Mouse (Mus musculus) c-Kit-negative CD71-positive TER-119-positive erythroid progenitor cells, embryonic 14.5 days (primary cell): ENCODE data around the gene Mtfr1l.

ENCODE experiments used
- DNase-seq: peaks from one replicate; pipeline ENCODE4 v3.0.0-alpha.2; 2013; ENCODE audit warnings: low read depth, low spot score

Gene Mtfr1l

GRCm38 (mm10) chr4:134534932-134535786 lies at the start of gene Mtfr1l:
Gene Mtfr1l (minus strand): TSS chr4:134535387.
- DNase-seq: peak; percentile 90

GRCm38 (mm10) chr4:134583513-134583912 lies 48.3 kb upstream of the Mtfr1l start:
- DNase-seq: no peak

DNA sequence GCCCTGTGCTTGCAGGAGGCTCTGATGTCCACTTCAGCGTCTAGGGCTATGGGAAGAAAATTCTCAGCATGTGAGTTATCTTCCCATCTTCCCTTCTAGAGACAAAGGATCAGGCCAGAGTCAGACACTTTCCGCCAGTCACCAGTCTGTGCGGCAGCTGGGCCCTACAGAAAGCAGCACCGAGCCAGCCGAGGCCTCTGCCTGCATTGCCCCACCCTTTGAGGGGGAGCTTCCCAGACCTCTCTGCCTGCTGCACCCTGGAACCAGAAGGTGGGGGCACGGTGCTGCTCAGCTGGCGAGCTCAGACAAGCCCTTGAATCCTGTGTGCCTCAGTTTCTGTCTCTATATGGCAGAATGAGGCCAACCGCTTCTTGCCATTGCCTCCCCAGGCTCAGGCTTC lies 46.2 kb upstream of the Mtfr1l start:
- DNase-seq: no peak

DNA sequence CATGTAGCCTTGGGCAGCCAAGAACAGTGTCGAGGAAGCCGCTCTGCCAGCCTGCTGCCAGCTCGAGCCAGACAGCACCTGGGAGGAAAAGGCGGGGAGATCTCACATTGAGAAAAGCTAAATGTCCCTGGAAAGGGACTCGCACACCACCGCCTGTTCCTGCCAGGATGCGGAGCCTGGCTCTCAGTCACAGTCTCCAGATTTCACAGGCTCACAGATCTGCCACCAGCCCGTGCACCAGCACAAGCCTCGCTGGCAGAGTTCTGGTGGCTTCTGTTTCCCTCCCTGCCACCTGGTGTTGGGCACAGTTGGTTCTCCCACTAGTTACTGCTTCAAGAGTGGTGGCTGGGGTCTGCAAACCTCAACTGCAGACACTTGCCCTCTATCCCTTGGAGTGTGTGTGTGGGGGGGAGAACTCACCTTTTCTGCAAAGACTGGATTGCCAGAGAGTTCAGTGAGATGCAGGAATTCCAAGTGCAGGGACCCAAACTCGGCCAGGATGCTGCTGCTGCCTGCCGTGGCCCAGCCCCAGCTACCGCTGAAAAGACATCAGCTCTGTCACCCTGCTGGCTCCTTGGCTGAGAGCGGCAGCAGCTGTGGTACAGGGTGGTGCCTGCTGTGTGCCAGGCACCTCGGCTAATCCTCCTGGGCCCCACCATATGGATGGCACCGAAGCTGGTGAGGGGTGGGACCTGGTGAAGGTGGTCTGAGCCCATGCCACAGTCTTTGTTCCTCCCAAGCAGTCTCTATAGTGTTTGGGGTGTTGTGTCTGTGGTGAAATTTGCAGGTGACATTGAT lies 45.4 kb upstream of the Mtfr1l start:
- DNase-seq: no peak

DNA sequence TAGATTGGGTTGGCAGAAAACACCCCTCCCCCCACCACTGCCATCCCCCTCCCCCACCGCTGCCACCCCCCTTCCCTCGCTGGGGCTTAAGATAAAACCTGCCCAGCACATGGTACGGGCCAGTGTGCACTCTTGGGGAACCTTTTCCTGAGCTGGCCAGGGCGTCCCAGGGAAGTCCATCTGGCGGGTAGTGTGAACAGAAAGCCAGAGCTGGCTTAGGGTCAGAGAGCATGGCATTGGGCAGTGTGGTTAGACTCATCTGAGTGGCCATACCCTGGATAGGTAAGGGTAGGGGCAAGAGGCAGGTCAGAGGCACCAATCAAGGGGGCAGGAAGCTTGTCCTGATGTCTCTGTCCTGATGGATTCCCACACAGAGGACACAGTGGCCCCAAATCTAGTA lies 44.4 kb upstream of the Mtfr1l start:
- DNase-seq: no peak

DNA sequence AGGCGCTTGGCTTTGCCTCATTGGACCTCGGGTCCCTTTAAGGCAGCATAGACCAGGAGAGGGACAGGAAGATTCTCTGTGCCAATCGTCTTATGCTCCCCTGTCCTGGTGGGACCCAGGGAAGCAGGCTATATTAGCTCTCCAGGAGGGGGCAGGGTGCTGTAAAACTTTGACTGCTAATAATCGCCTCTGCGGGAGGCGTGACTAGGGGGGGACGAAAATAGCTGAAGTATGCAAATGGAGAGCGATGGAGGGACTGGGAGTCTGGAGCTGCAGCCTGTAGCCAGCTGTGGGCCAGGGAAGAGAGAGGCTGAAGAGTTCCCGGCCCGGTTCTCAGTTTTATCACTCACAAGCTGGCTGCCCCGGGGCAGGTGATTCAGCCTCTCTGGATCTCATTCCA lies 44.0 kb upstream of the Mtfr1l start:
- no peak for DNase-seq

- no peak for DNase-seq
Observed at GRCm38 (mm10) chr4:134578407-134578806, 43.2 kb upstream of the Mtfr1l start.

- no peak for DNase-seq
Observed at GRCm38 (mm10) chr4:134577281-134577680, 42.1 kb upstream of the Mtfr1l start.

- DNase-seq: no peak
Observed at GRCm38 (mm10) chr4:134575486-134575885, 40.3 kb upstream of the Mtfr1l start.

- DNase-seq: no peak
Observed at GRCm38 (mm10) chr4:134572449-134573300, 37.5 kb upstream of the Mtfr1l start.

DNA sequence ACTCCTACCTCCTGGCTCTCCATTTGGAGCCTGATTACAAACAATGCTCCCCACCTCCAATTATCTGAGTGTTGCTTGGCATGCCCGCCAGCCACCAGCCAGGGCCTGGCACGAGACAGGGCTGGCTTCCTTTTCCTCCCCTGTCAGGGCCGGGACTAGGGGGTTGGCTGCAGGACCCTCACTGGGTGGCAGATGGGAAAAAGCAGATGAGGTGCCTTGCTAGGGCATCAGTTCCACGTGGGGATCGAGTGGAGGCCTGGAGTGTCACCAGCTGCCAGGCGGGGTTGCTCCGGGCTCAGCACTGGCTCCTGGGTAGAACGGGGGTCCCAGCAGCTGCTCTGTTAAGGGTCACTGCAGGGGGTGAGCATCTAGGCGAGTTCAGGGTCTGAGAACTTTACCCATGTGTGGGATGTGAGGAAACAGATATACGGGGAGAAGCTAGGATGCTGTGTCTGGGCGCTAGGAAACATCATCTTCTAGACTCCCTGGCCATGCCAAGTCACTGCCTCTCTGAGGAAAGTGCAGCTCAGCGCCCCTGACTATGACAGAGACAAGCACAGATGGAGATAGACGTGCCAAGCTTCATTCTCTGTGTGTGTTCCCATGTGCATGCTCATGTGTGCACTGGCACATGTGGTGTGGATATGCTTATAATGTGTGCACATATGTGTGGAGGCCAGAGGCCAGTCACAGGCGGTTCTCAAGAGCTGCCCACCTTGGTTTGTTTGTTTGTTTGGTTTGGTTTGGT lies 35.7 kb upstream of the Mtfr1l start:
- DNase-seq: no peak

- no peak for DNase-seq
Observed at GRCm38 (mm10) chr4:134569831-134570230, 34.6 kb upstream of the Mtfr1l start.

DNA sequence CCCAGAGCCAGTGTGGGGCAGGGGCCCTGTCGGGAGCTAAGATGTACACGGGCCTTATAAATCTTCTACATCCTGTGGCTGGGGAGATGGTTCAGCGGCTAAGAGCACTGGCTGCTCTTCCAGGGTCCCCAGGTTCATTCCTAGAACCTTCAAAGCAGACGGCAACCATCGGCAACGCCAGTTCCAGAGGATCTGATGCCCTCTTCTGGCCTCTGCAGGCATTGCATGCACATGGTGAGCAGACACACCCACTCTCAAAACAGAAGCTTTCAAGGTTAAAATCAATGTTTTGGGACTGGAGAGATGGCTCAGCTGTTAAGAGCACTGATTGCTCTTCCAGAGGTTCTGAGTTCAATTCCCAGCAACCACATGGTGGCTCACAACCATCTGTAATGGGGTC lies 34.0 kb upstream of the Mtfr1l start:
- DNase-seq: no peak

DNA sequence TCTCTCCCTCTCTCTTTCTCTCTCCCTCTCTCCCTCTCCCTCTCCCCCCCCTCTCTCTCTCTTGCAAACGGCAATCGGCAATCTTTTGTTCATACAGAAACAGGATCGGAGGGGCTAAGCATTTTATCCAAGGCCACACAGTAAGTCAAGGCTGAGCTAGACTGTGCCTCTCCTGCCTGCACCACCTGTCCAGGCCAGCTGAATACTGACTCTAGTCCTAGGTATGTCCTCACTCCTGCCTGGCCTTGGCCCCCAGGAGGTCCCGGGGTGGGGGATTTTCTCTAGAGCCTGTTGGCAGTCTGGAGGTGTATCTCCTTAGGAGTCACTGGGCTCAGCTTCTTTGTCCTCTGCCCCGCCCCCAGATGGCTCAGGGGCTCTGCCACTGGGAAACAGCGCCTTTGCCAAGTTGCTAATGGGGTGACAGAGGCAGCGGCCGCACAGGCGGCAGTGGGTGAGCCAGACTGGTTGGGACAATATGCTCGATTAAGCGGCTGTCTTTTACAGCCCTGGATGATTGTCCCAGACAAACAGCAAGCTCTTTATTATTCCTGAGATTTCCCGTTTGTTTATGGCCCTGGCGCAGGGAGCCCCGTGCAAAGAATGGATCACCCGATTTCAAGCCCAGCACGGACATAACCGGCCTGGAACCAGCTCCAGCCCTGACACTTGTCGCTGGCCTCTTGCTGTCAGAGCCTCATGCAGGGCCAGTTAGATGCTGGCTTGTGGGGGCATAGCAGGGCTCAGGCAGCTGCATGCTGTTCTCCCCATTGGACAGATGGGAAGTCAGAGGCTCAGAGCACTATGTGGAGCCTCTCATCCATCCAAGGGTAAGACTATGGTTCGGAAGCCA lies 32.4 kb upstream of the Mtfr1l start:
- no peak for DNase-seq

- DNase-seq: no peak
Observed at GRCm38 (mm10) chr4:134564093-134564492, 28.9 kb upstream of the Mtfr1l start.

GRCm38 (mm10) chr4:134563624-134564023 lies 28.4 kb upstream of the Mtfr1l start:
- DNase-seq: no peak

GRCm38 (mm10) chr4:134562014-134562413 lies 26.8 kb upstream of the Mtfr1l start:
- no peak for DNase-seq

DNA sequence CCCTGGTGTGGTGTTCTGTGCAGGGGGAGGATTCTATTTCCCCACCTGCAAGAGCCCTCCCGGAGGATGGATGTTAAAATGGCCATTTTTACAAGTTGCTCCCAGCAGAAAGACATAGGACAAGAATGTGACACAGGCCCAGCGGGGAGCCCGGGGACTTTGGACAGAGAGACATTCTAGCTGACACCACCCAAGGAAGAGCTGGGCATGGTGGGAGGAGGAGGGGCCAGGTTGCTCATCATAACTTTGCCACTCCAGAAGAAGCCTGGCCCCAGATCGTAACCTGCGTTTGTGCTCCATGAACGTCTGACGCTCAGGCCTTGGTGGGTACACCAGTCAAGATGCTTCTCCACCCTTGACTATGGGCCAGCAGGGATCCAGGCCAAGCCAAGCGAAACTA lies 25.5 kb upstream of the Mtfr1l start:
- DNase-seq: no peak

GRCm38 (mm10) chr4:134559154-134559553 lies 24.0 kb upstream of the Mtfr1l start:
- DNase-seq: no peak

- no peak for DNase-seq
Observed at GRCm38 (mm10) chr4:134558570-134559113, 23.5 kb upstream of the Mtfr1l start.
